Mouse (Mus musculus): Measurements from ENCODE around the gene Frmd5.

Frmd5 gene

DNA sequence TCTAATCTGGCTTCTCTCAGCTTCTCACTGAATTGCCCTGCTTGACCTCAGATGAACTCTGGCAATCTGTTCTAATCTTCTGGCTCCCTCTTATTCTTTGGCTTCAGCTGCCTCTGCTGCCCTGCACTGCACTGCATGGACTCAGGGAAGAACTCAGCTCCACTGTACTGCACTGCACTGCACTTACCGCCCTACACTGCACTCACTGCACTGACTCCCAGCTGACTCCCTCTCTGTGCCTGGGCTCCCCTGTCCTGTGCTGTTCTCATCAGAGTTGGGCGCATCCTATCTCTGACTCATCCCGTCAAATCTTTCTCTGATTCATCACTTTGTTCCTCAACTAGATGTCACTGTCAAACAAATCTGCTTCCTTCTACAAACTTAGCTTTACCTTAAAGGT, 124.5 kb downstream of the Frmd5 start:
- no peak for DNase-seq (ENCODE audit: low spot score in 2 of 2)

DNA sequence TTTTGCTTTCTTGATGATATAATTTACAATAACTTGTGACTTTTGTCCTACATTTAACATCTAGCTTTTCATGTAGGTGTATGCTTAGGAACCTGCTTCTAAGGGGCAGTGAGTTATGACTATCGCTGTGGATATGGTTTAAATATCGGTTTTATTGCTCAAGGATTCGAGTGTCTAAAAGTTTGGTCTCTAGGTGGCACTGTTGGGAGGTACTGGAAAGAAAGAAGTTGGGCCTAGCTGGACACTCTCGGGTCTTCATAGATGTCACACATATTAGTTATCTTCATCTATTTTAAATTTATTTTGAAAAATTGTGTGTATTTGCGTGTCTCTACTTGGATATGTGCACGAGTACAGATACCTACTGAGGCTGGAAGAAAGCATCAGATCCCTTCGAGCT, 127.2 kb downstream of the Frmd5 start:
- no peak for DNase-seq (ENCODE audit: low spot score in 2 of 2)

DNA sequence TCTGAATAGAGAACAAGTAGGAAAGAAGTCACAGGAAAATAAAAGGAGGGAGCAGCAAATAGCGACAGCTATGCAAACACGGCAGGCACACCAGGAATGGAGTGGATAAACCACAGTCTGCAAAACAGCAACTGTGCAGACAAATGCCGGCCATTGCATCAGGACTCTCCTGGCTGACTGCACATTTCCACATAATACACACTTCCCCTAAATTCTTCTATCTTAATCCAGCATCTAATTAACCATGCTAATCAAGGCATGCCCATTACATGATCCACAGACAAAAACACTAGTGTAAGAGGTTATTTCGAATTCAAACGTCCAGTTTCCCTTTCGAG, 129.3 kb downstream of the Frmd5 start:
- DNase-seq (ENCODE audit: low spot score in 2 of 2), result no peak

DNA sequence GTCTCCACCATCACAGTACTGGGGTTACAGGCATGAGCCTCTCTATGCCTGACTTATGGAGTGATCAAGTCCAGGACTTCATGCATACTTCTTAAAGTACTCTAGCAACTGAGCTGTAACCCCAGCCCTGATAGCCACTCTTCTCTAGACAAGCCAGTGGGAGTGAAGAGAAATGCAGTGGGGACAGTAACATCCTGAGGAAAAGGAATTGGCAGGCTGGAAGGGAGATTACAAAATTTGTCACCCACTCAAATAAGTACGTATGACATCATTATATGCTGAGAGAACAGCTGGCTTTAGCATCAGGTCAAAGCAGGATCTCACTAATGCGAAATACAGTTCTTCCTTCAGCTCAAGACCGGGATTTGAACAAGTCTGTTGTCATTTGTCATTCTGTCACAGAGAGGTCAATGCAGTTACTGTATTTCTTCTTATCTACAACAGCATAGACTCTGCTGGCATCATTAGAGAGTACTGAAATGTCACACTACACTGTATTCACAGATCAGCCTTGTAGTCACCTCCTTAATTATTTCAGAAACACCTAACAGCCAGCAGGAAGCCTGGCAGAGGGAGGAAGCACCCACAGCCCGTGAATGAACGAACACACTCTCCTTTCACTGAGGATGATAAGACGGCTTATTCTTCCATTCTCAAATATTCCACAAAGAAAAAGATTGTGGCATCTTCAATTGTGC, 129.8 kb downstream of the Frmd5 start:
- no peak for DNase-seq (ENCODE audit: low spot score in 2 of 2)

DNA sequence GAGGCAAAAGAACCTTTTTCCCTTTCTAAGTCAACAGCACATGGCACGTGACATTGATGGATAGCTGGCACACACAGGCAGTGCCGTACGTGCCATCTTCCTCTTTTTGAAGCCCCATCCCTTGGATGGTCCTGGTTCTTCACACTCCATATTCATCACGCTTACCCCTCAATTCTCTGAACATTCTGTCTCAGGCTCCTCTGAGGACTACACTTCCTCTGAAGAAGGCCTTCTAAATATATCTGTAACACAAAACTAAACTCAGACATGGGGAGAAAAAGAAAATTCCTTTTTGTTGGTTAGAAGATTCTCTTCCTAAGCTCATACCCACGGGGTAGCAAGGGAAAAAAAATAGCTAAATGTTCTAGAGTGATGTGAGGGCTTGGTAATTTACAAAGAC, 131.0 kb downstream of the Frmd5 start:
- DNase-seq (ENCODE audit: low spot score in 2 of 2), result no peak

DNA sequence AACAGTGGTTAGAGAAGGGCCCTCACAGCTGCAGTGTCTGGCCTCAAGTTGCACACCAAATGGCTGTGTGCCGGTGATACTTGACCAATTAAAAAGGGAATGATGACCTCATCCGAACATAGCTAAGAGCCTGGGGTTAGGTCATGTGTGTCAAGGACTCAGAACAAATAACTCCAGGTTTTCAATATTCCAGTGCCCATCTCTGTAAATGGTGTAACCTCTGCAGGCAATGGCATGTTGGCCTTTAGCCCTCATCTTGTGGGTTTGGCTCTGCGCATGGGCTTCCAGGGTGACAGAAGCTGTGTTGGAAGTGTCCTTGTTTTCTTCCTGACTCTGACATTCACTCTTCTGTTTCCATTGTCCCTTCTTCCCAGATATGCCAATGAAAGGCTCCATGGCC, 131.8 kb downstream of the Frmd5 start:
- no peak for DNase-seq (ENCODE audit: low spot score in 2 of 2)

DNA sequence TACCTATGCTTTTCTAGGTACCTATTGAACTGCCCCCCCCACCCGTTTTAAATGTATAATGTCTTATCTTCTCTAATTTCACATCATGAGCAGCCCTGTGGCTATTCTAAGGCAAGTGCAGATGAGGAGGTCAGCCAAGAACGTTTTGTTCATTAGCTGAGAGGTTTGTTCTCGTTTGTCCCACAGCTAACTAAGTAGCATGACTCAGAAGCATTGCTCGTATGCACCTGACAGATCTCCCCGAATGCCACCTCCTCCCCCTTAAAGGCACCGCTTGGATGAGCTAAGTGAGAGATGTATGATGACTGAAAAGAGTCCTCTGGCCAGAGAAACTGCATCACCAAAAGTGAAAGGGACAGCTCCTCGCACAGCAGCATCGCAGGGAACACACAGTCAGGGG, 132.7 kb downstream of the Frmd5 start:
- no peak for DNase-seq (ENCODE audit: low spot score in 2 of 2)

DNA sequence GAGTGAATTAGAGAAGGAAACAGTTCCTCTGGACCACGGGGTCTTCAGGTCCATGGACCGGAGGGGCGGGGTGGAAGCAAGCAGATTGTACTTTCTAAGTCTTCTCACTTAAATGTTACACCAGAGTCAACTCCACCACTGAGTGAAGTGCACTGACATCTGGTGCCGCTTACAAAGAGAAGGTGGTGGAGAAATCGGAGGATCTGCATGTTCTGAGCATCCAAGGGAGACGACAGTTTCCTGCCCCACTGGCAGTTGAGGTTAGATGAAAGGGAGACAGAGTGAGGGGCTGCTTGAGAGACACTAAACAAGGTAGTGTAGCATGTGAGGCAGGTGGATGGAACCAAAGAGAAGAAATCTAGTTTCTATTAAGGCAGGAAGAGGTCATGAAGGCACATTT, 137.0 kb downstream of the Frmd5 start:
- no peak for DNase-seq (ENCODE audit: low spot score in 2 of 2)

DNA sequence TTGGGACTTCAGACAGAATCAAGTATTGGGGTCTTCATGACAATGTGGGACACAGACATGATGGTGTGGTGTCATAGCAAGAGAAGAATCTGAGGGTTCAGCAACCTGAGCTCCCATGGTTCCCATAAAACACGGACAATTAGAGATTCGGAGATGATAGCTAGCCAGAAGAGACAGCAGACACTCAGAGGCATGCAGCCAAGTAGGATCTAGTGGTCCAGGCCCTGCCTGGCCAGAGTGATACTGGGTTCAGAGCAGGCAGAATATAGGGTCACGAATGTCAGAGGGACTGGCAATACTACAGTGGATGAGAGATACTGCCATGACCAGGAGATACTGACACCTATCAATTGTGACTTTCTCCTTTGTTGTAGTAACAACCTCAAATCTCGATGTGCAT, 138.6 kb downstream of the Frmd5 start:
- DNase-seq (ENCODE audit: low spot score in 2 of 2), result no peak

DNA sequence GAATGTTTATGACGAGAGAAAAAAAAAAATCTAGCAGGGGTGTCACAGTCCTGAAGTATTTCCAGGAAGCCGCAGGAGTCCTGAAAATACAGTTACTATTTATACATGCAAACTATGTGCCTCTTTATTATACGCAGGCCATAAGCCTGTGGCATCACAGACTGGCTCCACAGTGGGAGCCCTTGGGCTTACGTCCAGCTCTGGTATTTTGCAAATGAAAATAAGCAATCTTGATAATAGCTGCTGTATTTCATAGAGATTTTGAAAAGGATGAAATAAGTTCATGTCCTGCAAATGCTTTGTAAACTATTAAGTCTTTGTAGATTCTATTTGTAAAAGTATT, 145.8 kb downstream of the Frmd5 start:
- DNase-seq (ENCODE audit: low spot score in 2 of 2), result no peak

DNA sequence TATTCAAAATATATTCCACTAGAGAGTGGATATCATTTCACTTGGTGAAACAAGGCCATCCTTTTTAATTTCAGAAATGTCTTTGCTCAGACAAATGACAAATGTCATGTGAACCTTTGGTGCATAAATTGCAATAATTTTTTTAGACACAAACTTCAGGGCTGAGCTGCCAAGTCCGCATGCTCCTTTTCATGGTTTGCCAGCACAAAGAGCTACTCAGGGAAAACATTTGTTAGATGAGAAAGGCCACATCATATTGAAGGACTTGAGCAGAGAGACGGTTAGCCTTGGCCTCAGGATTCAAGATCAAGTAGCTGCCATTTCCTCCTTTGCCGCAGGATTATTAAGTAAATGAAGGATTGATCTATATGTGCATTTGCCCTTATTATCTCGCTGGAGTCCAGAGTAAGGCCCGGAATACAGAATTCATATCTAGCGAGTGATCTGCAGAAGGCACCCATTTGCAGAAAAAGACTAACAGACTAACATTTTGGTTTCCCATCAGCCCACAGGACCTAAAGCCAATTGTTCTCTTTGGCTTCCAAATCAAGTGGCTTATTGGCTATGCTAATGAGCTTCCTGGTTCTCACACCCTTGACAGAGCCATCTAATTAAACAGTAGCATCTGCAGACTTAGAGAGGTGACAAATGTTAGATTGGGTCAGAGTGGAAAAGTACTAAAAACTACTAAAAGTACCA, 146.3 kb downstream of the Frmd5 start:
- DNase-seq (ENCODE audit: low spot score in 2 of 2), result no peak

DNA sequence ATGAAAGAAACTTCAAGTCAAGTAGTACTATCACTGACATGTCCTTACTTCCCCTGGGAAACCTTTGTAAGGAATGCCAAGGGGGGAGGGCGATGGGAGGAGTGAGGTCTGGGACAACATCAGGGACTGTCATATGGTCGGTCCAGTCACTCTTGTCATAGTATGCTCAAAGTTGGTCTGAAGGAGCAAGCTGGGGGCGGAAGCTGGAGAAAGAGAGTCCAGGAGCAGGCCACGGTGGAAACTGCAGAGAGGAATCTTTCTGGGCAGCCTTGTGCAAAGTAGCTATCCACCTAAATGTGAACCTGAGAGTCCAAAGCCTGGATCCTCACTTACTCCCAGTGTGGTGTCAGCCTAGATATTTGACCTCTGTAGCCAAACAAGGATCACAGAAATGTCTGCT, 147.5 kb downstream of the Frmd5 start:
- no peak for DNase-seq (ENCODE audit: low spot score in 2 of 2)

DNA sequence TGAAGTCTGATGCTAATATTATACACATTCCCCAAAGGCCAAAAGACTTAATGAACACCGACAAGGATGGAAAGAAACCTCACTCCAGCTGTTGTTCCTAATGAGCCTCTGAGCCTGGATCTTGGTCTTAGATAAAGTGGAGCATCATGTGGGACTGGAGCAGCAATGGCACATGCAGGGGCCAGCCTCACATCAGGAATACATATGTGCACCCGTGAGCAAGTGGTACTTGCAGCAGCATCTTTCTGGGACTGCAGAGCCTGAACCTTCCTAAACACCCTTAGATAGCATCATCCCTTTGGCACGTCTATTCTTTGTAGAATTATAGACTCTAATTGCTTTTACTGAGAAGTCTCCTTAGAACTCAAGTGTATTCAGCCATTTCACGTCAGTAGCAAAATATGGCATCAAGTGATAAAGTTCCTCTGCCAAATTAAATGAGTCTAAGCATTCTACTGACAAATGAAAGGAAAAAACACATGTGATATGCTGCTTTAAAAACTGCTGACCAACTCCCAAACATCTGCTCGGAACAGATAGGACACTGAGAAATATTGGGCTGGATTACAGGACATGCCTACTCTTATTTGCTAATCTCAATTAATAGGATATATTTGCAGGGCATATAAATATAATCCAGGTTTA, 148.6 kb downstream of the Frmd5 start:
- no peak for DNase-seq (ENCODE audit: low spot score in 2 of 2)

DNA sequence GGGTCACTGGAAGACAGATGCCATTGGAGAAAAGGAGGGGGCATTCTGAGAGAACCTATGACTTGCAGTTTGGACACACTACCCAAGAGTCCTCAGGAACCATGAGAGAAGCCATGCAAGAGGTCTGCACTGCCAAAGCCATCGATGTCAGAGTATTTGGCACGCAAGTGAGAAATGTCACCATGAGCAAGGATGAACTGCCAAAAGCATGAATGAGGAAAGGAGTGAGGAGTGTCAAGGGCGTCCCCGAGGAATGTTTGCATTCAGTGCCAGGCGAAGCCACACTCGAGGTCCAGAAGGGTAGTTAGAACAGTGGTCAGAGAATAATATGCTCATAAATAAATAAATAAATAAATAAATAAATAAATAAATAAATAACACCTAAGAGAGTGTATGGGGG, 150.9 kb downstream of the Frmd5 start:
- DNase-seq (ENCODE audit: low spot score in 2 of 2), result no peak

DNA sequence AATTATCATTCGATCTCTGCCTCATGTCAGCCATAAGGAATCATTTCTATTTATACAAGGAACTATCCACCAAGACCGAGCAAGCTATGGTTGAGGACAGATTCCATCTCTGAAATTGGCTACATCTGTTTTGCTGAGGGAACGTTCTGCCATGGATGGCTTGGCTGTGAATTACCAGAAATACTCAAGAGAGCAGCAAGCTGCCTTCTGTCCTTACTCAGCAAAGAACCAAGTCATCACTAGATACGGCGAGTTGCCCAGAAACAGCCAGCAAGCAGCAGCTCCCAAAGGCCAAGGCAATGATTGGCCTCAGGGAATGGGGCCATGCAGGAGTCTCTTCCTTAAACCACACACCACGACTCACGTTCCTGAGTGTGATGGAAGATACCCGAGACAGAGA, 151.8 kb downstream of the Frmd5 start:
- no peak for DNase-seq (ENCODE audit: low spot score in 2 of 2)

DNA sequence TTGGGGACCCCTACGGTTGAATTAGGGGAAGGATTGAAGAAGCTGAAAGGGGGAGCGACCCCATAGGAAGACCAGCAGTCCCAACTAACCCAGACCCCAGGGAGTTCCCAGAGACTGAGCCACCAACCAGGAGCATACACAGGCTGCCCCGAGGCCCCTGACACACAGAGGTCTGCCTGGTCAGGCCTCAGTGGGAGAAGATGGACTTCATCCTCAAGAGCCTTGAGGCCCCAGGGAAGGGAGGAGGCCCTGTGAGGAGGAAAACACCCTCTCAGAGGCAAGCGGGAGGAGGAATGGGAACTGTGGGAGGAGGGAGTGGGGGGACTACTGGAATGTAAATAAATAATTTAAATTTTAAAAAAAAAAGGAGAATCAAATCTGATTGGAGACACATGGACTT, 160.4 kb downstream of the Frmd5 start:
- DNase-seq (ENCODE audit: low spot score in 2 of 2), result no peak

DNA sequence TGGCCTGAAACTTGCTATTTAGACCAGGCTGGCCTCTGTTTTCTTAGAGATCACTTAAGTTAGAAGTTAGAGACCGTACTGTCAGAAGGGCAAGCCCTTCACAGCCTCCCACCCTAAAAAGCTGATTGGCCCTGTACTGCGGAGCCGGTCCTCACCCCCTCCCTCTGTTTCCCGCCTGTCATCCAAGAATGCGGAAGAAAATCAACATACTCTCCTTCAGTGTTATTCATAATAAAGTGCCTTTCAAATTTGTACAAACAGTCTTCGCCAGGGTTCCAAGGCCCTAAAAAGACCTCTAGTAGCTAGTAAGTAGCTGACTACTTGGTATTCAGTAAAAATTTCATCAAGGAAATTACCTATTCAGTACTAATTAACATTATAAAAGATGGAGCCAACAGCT, 164.0 kb downstream of the Frmd5 start:
- DNase-seq (ENCODE audit: low spot score in 2 of 2), result no peak

DNA sequence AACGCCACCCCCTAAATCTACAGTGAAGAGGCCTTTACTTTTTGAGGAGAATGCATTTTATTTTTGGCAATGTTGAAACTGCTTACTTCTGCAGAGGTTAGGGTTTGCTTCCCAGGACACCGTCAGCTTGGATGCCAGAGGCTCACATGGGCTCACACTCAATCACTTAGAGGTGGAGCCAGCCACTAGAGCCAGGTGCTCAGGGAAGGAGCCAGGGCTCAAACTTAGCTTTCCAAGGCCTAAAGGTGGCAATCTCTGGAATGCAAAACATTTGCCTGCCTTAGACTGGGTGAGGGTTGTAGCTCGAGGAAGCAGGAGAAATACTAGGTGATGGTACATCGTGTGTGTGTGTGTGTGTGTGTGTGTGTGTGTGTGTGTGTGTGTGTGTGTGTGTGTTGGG, 174.8 kb downstream of the Frmd5 start:
- DNase-seq (ENCODE audit: low spot score in 2 of 2), result no peak

DNA sequence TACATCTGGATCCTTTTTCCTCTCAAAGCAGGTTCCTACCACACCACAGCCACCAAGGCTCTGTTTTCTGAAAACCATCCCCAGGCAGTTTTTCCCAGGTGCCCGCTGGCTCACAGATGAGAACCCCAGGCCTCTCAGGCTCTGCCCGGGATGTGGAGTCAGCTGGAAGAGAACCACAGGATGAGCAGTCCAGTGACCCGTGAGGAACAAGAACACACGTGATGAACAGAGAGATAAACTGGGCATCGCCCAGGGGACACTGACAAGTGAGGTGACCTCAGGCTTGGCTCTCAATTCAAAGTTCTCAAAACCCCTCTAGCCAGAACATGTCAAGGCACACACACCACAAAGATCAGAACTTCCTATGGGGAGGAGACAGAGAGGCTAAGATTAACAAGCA, 176.6 kb downstream of the Frmd5 start:
- DNase-seq (ENCODE audit: low spot score in 2 of 2), result no peak

DNA sequence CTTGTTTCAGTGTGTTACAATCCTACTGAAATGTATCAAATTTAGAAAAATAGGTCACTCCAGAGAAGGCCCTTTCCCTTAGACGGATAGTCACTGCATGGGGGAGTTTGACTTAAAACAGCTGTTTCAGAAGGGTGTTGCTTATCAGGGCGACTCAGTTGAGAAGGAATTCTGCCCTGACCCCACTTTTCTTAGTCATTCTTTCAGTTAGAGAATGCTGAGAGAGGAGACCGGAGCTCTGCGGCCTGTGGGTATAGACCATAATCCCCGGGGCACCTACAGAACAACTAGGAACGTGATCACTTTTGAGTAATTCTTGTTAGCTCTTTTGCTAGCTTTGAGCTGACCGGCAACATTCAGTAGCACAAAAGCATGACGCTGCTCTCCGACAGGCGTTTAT, 178.6 kb downstream of the Frmd5 start:
- DNase-seq (ENCODE audit: low spot score in 2 of 2), result no peak

DNA sequence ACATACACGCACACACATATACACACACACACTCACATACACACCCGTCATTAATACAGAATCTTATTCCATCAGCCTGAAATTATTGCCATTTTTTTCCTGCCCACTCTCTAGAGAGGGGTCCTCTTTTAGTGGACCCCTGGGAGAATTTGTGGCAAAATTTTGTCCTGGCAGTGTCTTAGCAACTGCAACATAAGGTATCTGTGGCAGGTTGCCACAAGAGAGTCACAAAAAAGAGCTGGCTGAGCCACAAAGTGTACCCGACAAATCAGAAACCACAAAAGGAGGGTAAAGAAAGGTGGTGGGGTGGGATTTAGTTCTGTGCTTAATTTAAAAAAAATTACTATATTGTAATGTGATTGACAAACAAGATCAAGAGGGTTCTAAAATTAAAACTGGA, 181.0 kb downstream of the Frmd5 start:
- DNase-seq (ENCODE audit: low spot score in 2 of 2), result no peak

DNA sequence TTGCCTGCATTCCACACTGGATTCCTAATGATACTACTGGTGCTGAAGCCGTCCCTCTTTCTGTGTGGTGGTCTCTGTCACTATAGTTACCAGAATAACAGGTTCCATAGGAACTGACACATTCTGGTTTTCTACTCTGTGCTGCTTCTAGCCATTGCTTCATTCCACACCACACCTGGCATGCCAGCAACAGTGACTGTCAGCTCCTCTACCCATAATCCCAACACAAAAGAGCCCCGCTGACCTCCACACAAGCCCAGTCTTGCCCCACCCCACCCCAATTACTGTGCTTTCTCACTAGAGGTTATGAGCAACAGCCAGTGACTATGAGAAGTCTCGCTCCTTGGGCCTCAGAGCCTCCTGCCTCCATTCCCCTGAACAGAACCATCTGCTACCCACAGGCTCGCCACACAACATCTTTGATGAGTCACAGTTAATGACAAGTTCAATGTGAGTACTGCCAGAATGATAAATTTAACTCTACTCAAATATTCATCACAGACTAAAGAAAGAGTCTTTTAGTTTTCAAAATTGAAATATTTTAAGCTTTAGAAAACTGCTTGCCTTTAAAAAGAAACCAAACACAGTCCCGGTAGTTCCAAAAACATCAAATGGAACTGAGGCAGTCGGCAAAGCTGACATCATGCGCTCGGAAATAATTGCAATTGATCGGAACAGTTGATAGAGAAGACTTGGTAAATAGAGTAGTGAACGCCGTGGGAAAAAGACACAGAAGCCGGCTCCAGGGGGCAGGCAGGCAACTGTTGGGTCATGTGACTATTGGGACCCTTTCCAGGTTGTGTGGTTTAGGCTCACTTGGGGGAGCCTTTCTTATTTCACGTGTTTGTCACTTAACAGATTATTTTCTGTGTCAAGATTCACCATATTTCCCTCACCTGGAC, 185.4 kb downstream of the Frmd5 start:
- DNase-seq (ENCODE audit: low spot score in 2 of 2), result peak; percentile 62 to 68
